Mouse (Mus musculus): ENCODE results near the gene Tlr4.

Tlr4 gene

GRCm38 (mm10) chr4:66827463-66828162 lies at the start of gene Tlr4:
Tlr4 (plus strand) TSS chr4:66827584.
- DNase-seq (ENCODE audit: low spot score in 2 of 2) = peak; percentile 4 to 18

DNA sequence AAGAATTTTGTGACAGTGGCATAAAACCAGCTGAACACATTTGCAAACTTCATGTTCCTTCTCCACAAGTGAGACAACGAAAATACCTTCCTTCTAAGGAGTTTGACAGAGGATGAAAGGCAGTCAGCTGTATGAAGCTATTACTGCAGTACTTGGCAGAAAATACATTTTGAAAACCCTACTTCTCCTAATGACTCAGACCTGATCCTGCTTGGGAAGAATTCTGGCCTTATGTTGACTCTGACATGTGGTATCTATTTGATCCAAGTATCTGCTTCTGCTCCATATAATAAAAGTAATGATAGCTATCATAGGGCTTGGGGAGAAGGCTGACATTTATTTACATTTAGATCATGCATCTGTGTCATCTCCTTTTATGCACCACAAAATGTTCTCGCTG lies 33.1 kb upstream of the Tlr4 start:
- DNase-seq (ENCODE audit: low spot score in 2 of 2) = no peak

DNA sequence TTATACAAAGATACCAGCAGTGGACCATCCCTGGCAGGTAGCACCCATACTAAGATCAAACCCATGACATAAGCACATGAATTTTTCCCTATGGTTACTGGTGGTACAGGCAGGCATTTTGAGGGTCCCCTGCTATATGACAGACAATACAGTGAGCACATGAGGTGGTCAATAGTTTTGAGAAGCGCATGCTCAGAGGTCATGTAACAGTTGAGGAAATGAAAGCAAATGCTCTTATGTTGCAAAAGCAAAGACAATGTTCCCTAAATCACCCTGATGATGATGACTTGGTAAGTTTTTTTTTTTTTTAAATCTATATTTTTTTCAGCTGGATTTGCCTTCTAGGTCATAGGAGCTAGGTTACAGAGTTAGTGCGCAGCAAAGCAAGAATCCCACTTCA lies 30.7 kb upstream of the Tlr4 start:
- DNase-seq (ENCODE audit: low spot score in 2 of 2) = no peak

DNA sequence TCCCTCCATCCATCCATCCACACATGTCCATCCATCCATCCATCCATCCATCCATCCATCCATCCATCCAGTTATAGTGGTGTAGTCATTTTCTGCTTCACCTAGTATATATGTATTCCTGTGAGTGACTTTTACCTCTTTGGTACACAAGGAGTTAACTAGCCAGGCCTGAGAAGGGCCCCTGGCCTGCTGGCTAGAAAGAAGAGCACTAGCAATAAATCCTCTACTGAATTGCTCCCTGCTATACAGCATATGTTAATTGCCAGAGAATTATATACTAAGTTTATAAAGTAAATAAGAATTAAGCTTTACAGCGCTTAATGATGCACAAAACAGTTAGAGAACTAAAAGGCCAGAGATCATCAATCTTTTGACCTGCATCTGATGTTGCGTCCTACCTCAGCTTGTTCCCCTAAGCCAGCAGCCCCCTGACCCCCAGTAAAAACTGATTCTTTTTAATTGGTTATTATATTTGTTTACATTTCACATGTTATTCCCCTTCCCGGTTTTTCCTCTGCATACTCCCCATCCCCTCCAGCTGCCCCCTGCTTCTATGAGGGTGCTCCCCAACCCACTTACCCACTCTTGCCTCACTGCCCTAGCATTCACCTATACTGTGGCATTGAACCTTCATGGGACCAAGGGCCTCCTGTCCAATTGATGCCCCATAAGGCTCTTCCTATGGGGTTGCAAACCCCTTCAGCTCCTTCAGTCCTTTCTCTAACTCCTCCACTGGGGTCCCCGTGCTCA lies 22.7 kb upstream of the Tlr4 start:
- DNase-seq (ENCODE audit: low spot score in 2 of 2) = no peak

DNA sequence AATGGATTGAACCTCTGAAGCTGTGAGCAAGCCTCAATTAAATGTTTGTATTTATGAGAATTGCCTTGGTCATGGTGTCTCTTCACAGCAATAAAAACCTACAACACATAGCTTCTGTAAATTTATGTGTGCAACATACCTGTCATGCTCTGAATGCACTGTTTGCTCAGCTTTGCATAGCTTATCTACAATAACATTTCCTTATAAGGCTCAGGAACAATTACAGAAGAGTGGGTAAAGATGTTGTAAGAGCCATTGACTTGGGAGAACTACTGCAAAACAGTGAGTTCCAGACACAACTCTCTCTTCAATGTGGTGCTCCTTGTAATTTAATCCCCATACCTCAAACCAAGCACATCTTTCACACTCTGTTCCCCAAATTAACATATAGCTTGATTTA lies 21.6 kb upstream of the Tlr4 start:
- DNase-seq (ENCODE audit: low spot score in 2 of 2) = no peak

DNA sequence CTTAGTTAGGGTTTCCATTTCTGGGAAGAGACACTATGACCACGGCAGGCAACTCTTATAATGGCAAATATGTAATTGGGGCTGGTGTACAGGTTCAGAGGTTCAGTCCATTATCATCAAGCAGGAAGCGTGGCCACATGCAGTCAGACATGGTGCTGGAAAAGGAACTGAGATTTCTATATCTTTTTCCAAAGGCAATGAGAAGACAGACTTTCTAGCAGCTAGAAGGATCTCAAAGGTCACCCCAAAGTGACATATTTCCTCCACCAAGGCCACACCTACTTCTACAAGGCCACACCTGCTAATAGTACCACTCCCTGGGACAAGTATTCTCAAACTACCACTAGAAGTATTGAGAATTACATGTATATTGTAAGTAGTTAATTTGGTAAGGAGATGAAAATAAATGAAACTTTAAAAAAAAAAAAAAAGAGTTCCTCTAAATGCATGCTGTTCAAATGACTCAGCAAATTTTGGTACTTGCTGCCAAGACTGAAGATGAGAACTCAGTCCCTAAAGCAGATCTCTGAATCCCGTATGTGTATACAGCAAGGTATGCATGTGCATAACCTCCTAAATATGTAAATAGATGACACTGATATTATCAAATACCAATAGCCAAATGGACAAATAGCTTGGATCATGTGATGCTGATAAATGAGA lies 10.9 kb upstream of the Tlr4 start:
- no peak for DNase-seq (ENCODE audit: low spot score in 2 of 2)

DNA sequence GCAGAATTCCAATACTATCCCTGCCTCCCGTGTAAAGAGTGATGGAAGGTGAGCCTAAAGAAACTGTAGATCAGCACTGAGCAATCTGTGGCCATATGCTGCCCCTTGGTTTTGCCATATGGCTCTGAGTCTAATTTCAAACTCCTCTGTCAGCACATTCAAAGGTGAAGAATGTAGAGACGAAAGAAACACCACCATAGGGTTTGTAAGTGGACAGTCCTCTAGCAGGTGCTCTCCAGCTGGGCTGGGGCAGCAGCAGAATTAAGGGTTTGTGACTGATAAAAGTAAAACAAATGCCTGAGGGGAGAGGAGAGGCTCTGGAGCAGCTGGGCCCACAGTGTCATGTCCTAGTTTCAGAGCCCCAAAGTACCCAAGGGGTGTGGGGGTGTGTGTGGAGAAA lies 6.2 kb upstream of the Tlr4 start:
- DNase-seq (ENCODE audit: low spot score in 2 of 2) = no peak

DNA sequence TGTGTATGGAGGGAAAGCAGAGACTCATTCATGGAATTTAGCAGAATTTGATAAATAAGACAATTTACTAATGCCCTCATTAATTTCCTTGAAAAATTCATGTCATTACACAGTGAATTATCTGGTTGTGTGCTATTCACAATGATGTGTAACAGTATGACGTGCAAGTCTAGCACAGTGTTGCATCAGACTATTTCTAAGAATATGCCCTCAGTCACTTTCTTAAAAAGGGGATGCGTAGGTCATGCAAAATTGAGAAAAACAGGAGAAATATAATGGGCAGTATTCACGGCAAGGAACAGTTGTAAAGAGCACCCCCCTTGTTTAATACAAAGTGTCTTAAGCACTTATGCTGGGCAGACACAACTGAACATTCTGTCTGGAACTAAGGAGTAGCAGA lies 5.6 kb upstream of the Tlr4 start:
- no peak for DNase-seq (ENCODE audit: low spot score in 2 of 2)

DNA sequence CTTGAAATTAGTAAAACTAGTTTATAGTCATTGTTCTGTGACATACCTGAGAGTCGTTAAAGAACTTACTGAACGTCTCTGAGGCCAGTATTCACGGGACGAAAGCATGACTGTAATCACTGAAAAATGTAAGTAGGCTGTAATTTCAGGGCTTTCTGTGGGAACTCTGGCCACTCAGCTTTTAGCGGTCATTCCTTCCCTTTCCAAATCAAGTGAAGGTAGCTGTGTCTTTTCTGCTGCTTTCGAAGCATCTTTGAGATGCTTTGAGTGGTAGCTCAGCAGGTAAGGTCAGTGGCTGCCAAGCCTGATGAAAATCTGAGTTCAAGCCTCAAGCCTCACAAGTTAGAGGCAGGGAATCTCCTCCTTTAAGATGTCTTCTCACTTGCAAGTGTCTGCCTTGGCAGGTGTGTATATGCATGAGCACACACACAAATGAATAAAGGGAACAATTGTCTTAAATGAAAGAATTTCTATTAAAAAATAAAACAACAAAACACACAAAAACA lies 832 bp downstream of the Tlr4 start:
- no peak for DNase-seq (ENCODE audit: low spot score in 2 of 2)

DNA sequence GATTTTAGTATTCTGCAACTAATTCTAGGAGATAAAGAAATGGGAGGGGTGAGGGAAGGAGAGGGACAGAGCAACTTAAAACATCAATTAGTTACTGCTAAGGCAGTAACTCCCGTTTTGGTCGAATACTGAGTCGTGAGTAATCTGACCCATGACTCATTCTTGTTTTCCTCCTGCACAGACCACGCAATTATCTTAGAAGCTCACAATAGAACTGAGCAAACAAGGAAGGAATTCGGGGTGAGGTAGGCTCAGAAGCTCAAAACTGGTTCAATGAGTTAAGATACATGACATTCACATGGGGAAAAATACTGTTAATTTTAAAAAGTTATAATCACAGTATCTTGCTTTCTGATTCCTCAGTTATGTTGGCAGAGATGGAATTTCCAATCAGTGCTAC lies 1.3 kb downstream of the Tlr4 start:
- DNase-seq (ENCODE audit: low spot score in 2 of 2) = no peak

- no peak for DNase-seq (ENCODE audit: low spot score in 2 of 2)
These were observed 10.7 kb downstream of the Tlr4 start for GRCm38 (mm10) chr4:66838071-66838470.

DNA sequence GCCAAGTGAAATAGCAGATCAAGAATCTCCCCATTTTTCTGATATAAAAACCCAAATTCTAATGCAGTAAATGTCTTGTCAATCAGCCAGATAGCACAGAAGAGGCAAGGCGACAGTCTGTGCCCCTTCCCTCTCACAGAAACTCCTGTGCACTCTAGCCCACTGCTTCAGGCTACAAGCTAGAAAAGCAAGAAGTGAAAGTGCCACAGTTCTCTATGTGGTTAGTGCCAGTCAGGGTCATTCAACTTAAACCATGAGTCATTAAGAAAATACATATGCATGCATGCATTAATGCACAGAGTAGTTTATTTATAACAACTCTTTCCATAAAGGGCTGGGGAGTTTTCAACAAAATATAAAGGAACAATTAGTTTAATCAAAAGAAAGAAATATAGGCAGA lies 15.9 kb downstream of the Tlr4 start:
- DNase-seq (ENCODE audit: low spot score in 2 of 2) = no peak

DNA sequence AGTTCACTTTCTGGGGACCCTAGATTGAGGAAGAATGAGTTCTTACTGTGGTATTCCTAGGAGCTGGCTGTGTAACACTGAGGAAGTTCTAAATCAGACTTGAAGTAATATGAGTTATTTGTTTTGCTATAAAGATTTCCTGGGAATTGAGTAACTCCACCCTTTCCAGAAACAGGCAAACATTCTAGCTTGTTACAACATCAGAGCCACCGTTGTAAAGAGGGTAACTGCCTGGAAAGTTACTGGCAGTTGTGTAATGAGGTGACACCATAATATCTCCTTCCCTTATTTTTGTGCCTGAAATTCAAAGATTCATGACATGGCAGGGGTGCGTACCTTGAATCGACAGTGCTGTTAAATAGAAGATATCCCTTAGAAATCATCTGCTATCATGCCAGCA lies 24.6 kb downstream of the Tlr4 start:
- DNase-seq (ENCODE audit: low spot score in 2 of 2) = no peak

DNA sequence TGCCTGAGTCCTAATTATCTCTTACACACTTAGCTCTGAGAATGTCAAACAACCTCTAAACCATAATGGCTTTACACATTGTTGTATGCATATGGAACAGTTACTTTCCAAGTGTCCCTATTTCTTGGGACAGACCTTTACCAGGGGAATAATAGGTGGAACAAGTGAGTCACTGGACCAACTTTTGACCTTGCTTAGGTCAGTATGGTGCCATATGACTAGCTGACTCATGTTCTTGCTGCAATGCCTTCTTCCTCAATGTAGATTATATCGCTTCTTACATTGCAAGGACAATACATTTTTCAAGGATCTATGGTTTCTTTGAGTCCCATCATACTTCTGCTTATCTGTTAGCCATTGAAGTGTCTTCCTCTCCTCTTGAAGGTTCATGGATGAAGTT lies 29.6 kb downstream of the Tlr4 start:
- DNase-seq (ENCODE audit: low spot score in 2 of 2) = no peak

DNA sequence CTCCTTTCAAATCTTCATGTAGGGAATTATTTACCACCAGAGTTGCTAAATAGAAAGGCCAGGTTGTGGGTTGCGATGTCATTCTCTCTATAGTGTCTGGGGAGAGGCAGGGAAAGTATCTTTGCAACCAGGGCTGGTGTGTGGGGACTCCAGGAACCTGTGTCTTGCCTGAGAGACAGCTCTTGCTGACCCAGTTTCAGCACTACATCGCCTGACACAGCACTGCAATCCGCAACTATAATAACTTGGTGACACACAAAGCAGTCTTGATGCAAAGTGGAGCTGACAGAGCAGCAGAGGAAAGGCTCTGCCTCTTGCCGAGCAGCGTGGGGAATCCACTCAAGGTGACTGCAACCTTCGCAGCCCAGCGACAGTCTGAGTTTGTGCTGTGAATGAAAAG lies 42.5 kb downstream of the Tlr4 start:
- no peak for DNase-seq (ENCODE audit: low spot score in 2 of 2)

- no peak for DNase-seq (ENCODE audit: low spot score in 2 of 2)
These were observed 44.6 kb downstream of the Tlr4 start for GRCm38 (mm10) chr4:66872026-66872425.

DNA sequence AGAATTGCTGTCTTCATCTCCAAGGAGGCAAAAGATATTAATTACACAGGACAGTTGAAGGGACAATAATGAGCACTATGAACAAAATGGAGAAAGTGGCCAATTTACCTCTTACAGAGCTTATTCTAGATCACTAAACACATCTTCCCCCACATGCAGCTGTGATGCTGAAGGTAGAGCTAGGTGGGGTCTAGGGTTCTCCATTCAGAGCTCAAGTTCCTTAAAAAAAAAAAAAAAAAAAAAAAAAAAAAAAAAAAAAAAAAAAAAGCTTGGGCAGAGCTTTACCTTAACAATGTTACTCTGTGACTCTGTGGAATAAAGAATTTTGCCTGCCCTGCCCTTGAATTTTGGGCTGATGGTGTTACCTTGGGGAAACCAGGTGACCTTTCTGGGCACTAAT lies 46.0 kb downstream of the Tlr4 start:
- no peak for DNase-seq (ENCODE audit: low spot score in 2 of 2)

- DNase-seq (ENCODE audit: low spot score in 2 of 2) = no peak
These were observed 48.4 kb downstream of the Tlr4 start for GRCm38 (mm10) chr4:66875751-66876150.

GRCm38 (mm10) chr4:66877609-66878008 lies 50.2 kb downstream of the Tlr4 start:
- no peak for DNase-seq (ENCODE audit: low spot score in 2 of 2)

DNA sequence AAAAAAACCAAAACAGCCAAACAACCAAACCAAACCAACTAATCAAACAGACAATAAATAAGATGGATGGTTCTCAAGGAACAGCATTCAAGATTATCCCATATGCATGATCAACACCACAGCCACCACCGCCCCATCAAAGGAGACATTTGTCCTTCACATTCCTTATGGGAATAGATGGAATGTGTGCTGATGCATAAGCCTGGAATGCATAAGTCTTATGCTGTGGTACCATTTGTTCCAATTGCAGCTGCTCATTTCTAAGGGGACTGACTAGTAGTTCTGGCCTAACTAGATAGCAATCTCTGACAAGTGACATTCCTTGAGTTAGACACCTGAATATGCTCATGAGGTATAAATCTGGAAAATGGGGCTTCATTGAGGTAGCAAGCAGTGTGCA lies 54.1 kb downstream of the Tlr4 start:
- DNase-seq (ENCODE audit: low spot score in 2 of 2) = no peak

DNA sequence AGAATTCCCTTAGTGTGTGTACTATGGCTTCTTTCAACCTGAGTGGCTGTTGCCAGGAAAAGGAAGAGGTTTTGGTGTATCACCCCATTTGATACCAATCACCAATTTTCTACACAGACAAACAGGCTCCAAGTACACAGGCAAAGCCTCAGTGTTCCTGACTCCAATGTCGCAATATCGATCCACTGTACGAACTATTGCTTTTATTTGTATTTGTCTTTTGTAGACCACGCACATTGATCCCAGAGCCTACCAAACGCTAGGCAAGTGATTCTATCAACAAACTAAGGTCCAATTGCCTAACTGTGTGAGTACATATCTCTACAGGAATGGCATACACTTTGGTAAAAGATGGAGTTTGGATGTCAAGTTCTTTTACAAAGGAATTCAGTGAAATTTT lies 55.9 kb downstream of the Tlr4 start:
- DNase-seq (ENCODE audit: low spot score in 2 of 2) = no peak

- DNase-seq (ENCODE audit: low spot score in 2 of 2) = no peak
These were observed 67.2 kb downstream of the Tlr4 start for GRCm38 (mm10) chr4:66894547-66894946.

DNA sequence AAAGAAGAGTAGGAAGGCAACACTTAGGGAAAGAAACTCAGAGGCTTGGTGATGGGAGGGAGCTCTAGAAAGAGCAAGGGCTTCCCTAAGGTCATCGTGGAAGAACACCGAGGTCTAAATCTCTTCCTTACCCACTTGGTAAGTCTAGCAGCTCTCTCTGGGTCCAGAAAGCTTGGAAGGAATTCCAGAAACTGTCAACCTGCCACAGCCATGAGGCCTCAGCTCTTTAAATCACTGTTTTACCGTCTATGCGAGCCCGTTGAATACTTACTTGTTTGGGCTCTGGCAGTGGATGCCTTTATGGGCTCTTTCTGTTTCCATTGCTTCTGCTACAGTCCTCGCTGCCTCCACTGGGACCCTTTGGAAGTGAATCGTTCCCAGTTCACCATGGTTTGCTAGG lies 67.6 kb downstream of the Tlr4 start:
- no peak for DNase-seq (ENCODE audit: low spot score in 2 of 2)
